Mouse (Mus musculus) forebrain, embryonic 13.5 days (tissue): ENCODE data around the gene Pdzd4. TPM values are rescaled to one million over a fixed set of nuclear protein-coding genes. Genes with fewer than 3 reads are reported as not detected.

Source experiments
- ATAC-seq: fragments of 200-750 bp; cut with Nextera tagmentation; 2 replicates; pipeline ENCODE4 v1.8.0; 2017
- H3K27ac ChIP-seq: fragments of 300-500 bp; sonication (generic); 2 replicates; pipeline ENCODE4 v1.5.1; 2015; ENCODE audit warnings: inconsistent platforms, mild to moderate bottlenecking, moderate library complexity
- H3K27me3 ChIP-seq: fragments of 300-500 bp; sonication (generic); 2 replicates; pipeline ENCODE4 v1.6.1; 2015; ENCODE audit warnings: mild to moderate bottlenecking, inconsistent platforms
- H3K36me3 ChIP-seq: fragments of 300-500 bp; sonication (generic); 2 replicates; pipeline ENCODE4 v1.6.1; 2015; ENCODE audit warnings: mild to moderate bottlenecking, inconsistent platforms; ENCODE audit not compliant: poor library complexity, severe bottlenecking
- H3K4me1 ChIP-seq: fragments of 300-500 bp; sonication (generic); 2 replicates; pipeline ENCODE4 v1.6.1; 2015; ENCODE audit warnings: inconsistent platforms
- H3K4me2 ChIP-seq: fragments of 300-500 bp; sonication (generic); 2 replicates; pipeline ENCODE4 v1.6.1; 2015; ENCODE audit warnings: inconsistent platforms, mild to moderate bottlenecking, moderate library complexity
- H3K4me3 ChIP-seq: fragments of 300-500 bp; sonication (generic); 2 replicates; pipeline ENCODE4 v1.5.1; 2015; ENCODE audit warnings: mild to moderate bottlenecking, inconsistent platforms
- H3K9ac ChIP-seq: fragments of 300-500 bp; sonication (generic); 2 replicates; pipeline ENCODE4 v1.6.1; 2015; ENCODE audit warnings: mild to moderate bottlenecking, inconsistent platforms
- H3K9me3 ChIP-seq: fragments of 300-500 bp; sonication (generic); replicated peaks from 2 replicates; pipeline ENCODE4 v1.6.1; 2016; ENCODE audit warnings: inconsistent platforms
- WGBS: fragments of 180-500 bp; shearing (Covaris S2); methylation state at CpG from one replicate; pipeline ENCODE4 v1.1.7; 2015; 5-methylcytosine and 5-hydroxymethylcytosine counted together
- polyA plus RNA-seq: library from polyadenylated mRNA; unstranded; fragments of >200 nt; fragmentation: Nextera tagmentation; extraction: Ambion mirVana; gene quantifications from 2 replicates; pipeline ENCODE4 v1.2.1, GENCODE M21; 2015

Pdzd4 gene
- 3.1 and 3.5 TPM in 2 replicates for polyA plus RNA-seq

GRCm38 (mm10) chrX:73824185-73825151 is at the start of gene Pdzd4:
Pdzd4 (minus strand) TSS chrX:73824969.
- Histone ChIP-seq H3K4me3 (peak within 1 kb of the TSS; percentile 59), H3K36me3 (no peaks in the 10 kb centered on the region), H3K9me3 (no peaks in the 10 kb centered on the region), H3K27ac (peak within 1 kb of the TSS; percentile 89), H3K9ac (peak within 1 kb of the TSS; percentile 83), H3K4me2 (peak within 1 kb of the TSS; percentile 71), H3K4me1 (peaks cover 16% of the 10 kb centered on the region; the same call in 1 of the 2 replicates), H3K27me3 (no peaks in the 10 kb centered on the region)
- peak; percentile 87 for ATAC-seq
- 17% methylated on average over 59 of the region's 84 CpGs for WGBS

GRCm38 (mm10) chrX:73871956-73872355 is 47.2 kb upstream of the Pdzd4 start:
- H3K4me1 ChIP-seq, result peaks cover 16% of the 10 kb centered on the region
- WGBS, result 67% methylated on average over 1 of the region's 1 CpGs
- H3K27me3 ChIP-seq, result no peaks in the 10 kb centered on the region
- peak; percentile 39; the same call in 1 of the 2 replicates for ATAC-seq
- H3K27ac ChIP-seq, result peak overlapping the region; percentile 69
- no peak overlapping the region for H3K4me3 ChIP-seq
- no peak overlapping the region for H3K4me2 ChIP-seq
- no peaks in the 10 kb centered on the region for H3K9me3 ChIP-seq
- H3K36me3 ChIP-seq, result no peaks in the 10 kb centered on the region
- no peak overlapping the region for H3K9ac ChIP-seq

GRCm38 (mm10) chrX:73871474-73871873 is 46.7 kb upstream of the Pdzd4 start:
- ATAC-seq, result no peak; the same call in 1 of the 2 replicates
- no peaks in the 10 kb centered on the region for H3K27me3 ChIP-seq
- no peak overlapping the region for H3K4me3 ChIP-seq
- no peaks in the 10 kb centered on the region for H3K36me3 ChIP-seq
- H3K4me1 ChIP-seq, result peaks cover 21% of the 10 kb centered on the region
- H3K4me2 ChIP-seq, result no peak overlapping the region
- no peak overlapping the region for H3K27ac ChIP-seq
- no peaks in the 10 kb centered on the region for H3K9me3 ChIP-seq
- H3K9ac ChIP-seq, result no peak overlapping the region

- no peak overlapping the region for H3K9ac ChIP-seq
- WGBS, result 16% methylated on average over 5 of the region's 5 CpGs
- peaks cover 34% of the 10 kb centered on the region for H3K4me1 ChIP-seq
- H3K9me3 ChIP-seq, result no peaks in the 10 kb centered on the region
- peaks cover 7% of the 10 kb centered on the region; the same call in 1 of the 2 replicates for H3K36me3 ChIP-seq
- no peak for ATAC-seq
- H3K27ac ChIP-seq, result no peak overlapping the region; the same call in 1 of the 2 replicates
- no peak overlapping the region for H3K4me2 ChIP-seq
- H3K27me3 ChIP-seq, result no peaks in the 10 kb centered on the region
- H3K4me3 ChIP-seq, result no peak overlapping the region
Observed at GRCm38 (mm10) chrX:73869334-73869733, 44.6 kb upstream of the Pdzd4 start.

- Histone ChIP-seq H3K9me3 (no peaks in the 10 kb centered on the region), H3K4me1 (peaks cover 34% of the 10 kb centered on the region)
- WGBS, result 66% methylated on average over 1 of the region's 1 CpGs
Observed at GRCm38 (mm10) chrX:73867852-73868251, 43.1 kb upstream of the Pdzd4 start.

GRCm38 (mm10) chrX:73867256-73867655 is 42.5 kb upstream of the Pdzd4 start:
- H3K9me3 ChIP-seq, result no peaks in the 10 kb centered on the region
- H3K36me3 ChIP-seq, result peaks cover 16% of the 10 kb centered on the region
- H3K27ac ChIP-seq, result peak overlapping the region; percentile 91
- WGBS, result 29% methylated on average over 3 of the region's 3 CpGs
- no peak overlapping the region for H3K4me3 ChIP-seq
- H3K4me1 ChIP-seq, result peaks cover 34% of the 10 kb centered on the region
- H3K4me2 ChIP-seq, result peak overlapping the region; percentile 32
- H3K9ac ChIP-seq, result peak overlapping the region; percentile 26; the same call in 1 of the 2 replicates
- no peaks in the 10 kb centered on the region for H3K27me3 ChIP-seq
- peak; percentile 76 for ATAC-seq

More at GRCm38 (mm10) chrX:73867852-73868251, 43.1 kb upstream of the Pdzd4 start:
- peak overlapping the region; percentile 91 for H3K27ac ChIP-seq
- no peak overlapping the region for H3K9ac ChIP-seq
- H3K4me3 ChIP-seq, result no peak overlapping the region
- peak overlapping the region; percentile 32; the same call in 1 of the 2 replicates for H3K4me2 ChIP-seq
- H3K36me3 ChIP-seq, result peaks cover 10% of the 10 kb centered on the region
- H3K27me3 ChIP-seq, result no peaks in the 10 kb centered on the region
- peak; percentile 26; the same call in 1 of the 2 replicates for ATAC-seq

GRCm38 (mm10) chrX:73864692-73865091 is 39.9 kb upstream of the Pdzd4 start:
- peaks cover 31% of the 10 kb centered on the region for H3K4me1 ChIP-seq
- H3K4me2 ChIP-seq, result peak overlapping the region; percentile 22
- no peak overlapping the region for H3K4me3 ChIP-seq
- ATAC-seq, result peak; percentile 67
- H3K27me3 ChIP-seq, result no peaks in the 10 kb centered on the region
- peaks cover 40% of the 10 kb centered on the region for H3K36me3 ChIP-seq
- no peaks in the 10 kb centered on the region for H3K9me3 ChIP-seq
- H3K9ac ChIP-seq, result no peak overlapping the region
- peak overlapping the region; percentile 74 for H3K27ac ChIP-seq
- WGBS, result 47% methylated on average over 3 of the region's 3 CpGs

- Histone ChIP-seq H3K4me1 (no peaks in the 10 kb centered on the region), H3K27me3 (no peaks in the 10 kb centered on the region), H3K9ac (no peak overlapping the region), H3K4me3 (no peak overlapping the region), H3K36me3 (peaks cover 38% of the 10 kb centered on the region), H3K4me2 (no peak overlapping the region), H3K9me3 (no peaks in the 10 kb centered on the region), H3K27ac (no peak overlapping the region)
- ATAC-seq, result no peak
- WGBS, result 75% methylated on average over 3 of the region's 3 CpGs
Observed at GRCm38 (mm10) chrX:73855087-73855408, 30.3 kb upstream of the Pdzd4 start.

- Histone ChIP-seq H3K9ac (no peak overlapping the region), H3K9me3 (no peaks in the 10 kb centered on the region), H3K27ac (no peak overlapping the region), H3K36me3 (peaks cover 33% of the 10 kb centered on the region), H3K4me1 (no peaks in the 10 kb centered on the region), H3K4me2 (no peak overlapping the region), H3K4me3 (no peak overlapping the region), H3K27me3 (no peaks in the 10 kb centered on the region)
- no peak for ATAC-seq
- WGBS, result 87% methylated on average over 8 of the region's 9 CpGs
Observed at GRCm38 (mm10) chrX:73854326-73855086, 29.7 kb upstream of the Pdzd4 start.

GRCm38 (mm10) chrX:73836691-73837090 is 11.9 kb upstream of the Pdzd4 start:
- Histone ChIP-seq H3K4me1 (no peaks in the 10 kb centered on the region), H3K4me3 (no peak overlapping the region), H3K27me3 (no peaks in the 10 kb centered on the region), H3K9ac (no peak overlapping the region), H3K9me3 (no peaks in the 10 kb centered on the region), H3K4me2 (no peak overlapping the region), H3K27ac (no peak overlapping the region), H3K36me3 (no peaks in the 10 kb centered on the region)
- WGBS, result 85% methylated on average over 3 of the region's 3 CpGs
- no peak for ATAC-seq

GRCm38 (mm10) chrX:73835731-73836130 is 11.0 kb upstream of the Pdzd4 start:
- Histone ChIP-seq H3K27me3 (no peaks in the 10 kb centered on the region), H3K9ac (no peak overlapping the region), H3K4me1 (no peaks in the 10 kb centered on the region), H3K4me3 (no peak overlapping the region), H3K9me3 (no peaks in the 10 kb centered on the region), H3K27ac (no peak overlapping the region), H3K4me2 (no peak overlapping the region), H3K36me3 (no peaks in the 10 kb centered on the region)
- WGBS, result 91% methylated on average over 1 of the region's 1 CpGs
- ATAC-seq, result no peak

- WGBS, result 10% methylated on average over 17 of the region's 17 CpGs
- Histone ChIP-seq H3K9me3 (no peaks in the 10 kb centered on the region), H3K4me2 (peak overlapping the region; percentile 71), H3K9ac (peak overlapping the region; percentile 83), H3K27ac (peak overlapping the region; percentile 89; the same call in 1 of the 2 replicates), H3K36me3 (no peaks in the 10 kb centered on the region), H3K4me1 (peaks cover 16% of the 10 kb centered on the region; the same call in 1 of the 2 replicates), H3K4me3 (peak overlapping the region; percentile 59), H3K27me3 (no peaks in the 10 kb centered on the region)
- peak; percentile 63 for ATAC-seq
Observed at GRCm38 (mm10) chrX:73823747-73824146, 1.0 kb downstream of the Pdzd4 start.
